In genomic region chr11:66966500-66967116, GRCm38 (mm10) we compare ENCODE assay signal across 20 mouse cellular contexts. TPM values are rescaled to one million over a fixed set of nuclear protein-coding genes. Genes with fewer than 3 reads are reported as not detected.
"Had no signal": no experiment of that assay in that cellular context is flagged by ENCODE, and none has a peak within 500 bp of the region (broad histone marks: within the 10 kb centered on the region; RNA-seq: fewer than 3 reads in every experiment).

No protein-coding gene starts in this region.

- H3K4me3 ChIP-seq: kidney, embryonic 15.5 days; limb, embryonic 12.5 days; midbrain, embryonic 10.5 days; midbrain, embryonic 15.5 days; neural tube, embryonic 13.5 days had no signal

- DNase-seq: kidney, adult 2 months; kidney, postnatal 14 days; liver; lung, adult 18-20 months; retina, postnatal 1 day; right cerebral cortex, postnatal 4 days; thymus, postnatal 4 days had no signal

- H3K27me3 ChIP-seq: kidney, embryonic 15.5 days; limb, embryonic 12.5 days; midbrain, embryonic 15.5 days; neural tube, embryonic 13.5 days had no signal

- H3K9ac ChIP-seq: kidney, embryonic 15.5 days; limb, embryonic 12.5 days; liver, embryonic 14.5 days; midbrain, embryonic 15.5 days; neural tube, embryonic 13.5 days had no signal

- H3K27ac ChIP-seq: kidney, embryonic 15.5 days; limb, embryonic 12.5 days; liver, embryonic 14.5 days; midbrain, embryonic 10.5 days; midbrain, embryonic 15.5 days; neural tube, embryonic 13.5 days had no signal

- ATAC-seq: intestine, embryonic 16.5 days; midbrain, embryonic 15.5 days had no signal

- H3K36me3 ChIP-seq: kidney, embryonic 15.5 days; limb, embryonic 12.5 days; midbrain, embryonic 10.5 days; midbrain, embryonic 15.5 days; neural tube, embryonic 13.5 days had no signal

- H3K4me2 ChIP-seq: kidney, embryonic 15.5 days; limb, embryonic 12.5 days; midbrain, embryonic 15.5 days; neural tube, embryonic 13.5 days had no signal

- H3K4me1 ChIP-seq: kidney, embryonic 15.5 days; limb, embryonic 12.5 days; midbrain, embryonic 10.5 days; midbrain, embryonic 15.5 days; neural tube, embryonic 13.5 days had no signal

- H3K9me3 ChIP-seq: kidney, embryonic 15.5 days; limb, embryonic 12.5 days; midbrain, embryonic 10.5 days; midbrain, embryonic 15.5 days; neural tube, embryonic 13.5 days had no signal

RNA-seq across cellular contexts. Expression of gene Tmem238l, which starts 10.2 kb away (rescaled TPM):
- total RNA-seq: layer of hippocampus, postnatal 25 days; left cerebral cortex, adult 8-10 months; left cerebral cortex, postnatal 25 days had no signal
- polyA plus RNA-seq: kidney, embryonic 15.5 days; limb, embryonic 12.5 days; liver, embryonic 14.5 days; lung, embryonic 16.5 days; midbrain, embryonic 10.5 days; midbrain, embryonic 15.5 days; neural tube, embryonic 13.5 days; spleen, adult 2 months had no signal

RNA-seq across cellular contexts. Expression of gene Pirt, which starts 54.8 kb away (rescaled TPM):
- polyA plus RNA-seq: liver, embryonic 14.5 days; spleen, adult 2 months; thymus, postnatal 0 days had no signal
